Mouse (Mus musculus) ZHBTc4 (cell line): ENCODE measurements around the gene Phf21a.

Experiments used
- DNase-seq: peaks from one replicate; pipeline ENCODE4 v3.0.0-alpha.2; 2011; ENCODE audit warnings: low read depth, low spot score

The Phf21a gene

GRCm38 (mm10) chr2:92176292-92176691 lies 83.4 kb downstream of the Phf21a start:
- no peak for DNase-seq

- DNase-seq = no peak
Measured at GRCm38 (mm10) chr2:92182146-92182756, 89.3 kb downstream of the Phf21a start.

GRCm38 (mm10) chr2:92182981-92183501 lies 90.1 kb downstream of the Phf21a start:
- DNase-seq = peak; percentile 93

GRCm38 (mm10) chr2:92183613-92184076 lies 90.7 kb downstream of the Phf21a start:
- peak; percentile 95 for DNase-seq

- DNase-seq = peak; percentile 64
Measured at GRCm38 (mm10) chr2:92184077-92184921, 91.4 kb downstream of the Phf21a start.

GRCm38 (mm10) chr2:92185062-92185765 lies 92.3 kb downstream of the Phf21a start:
- peak; percentile 62 for DNase-seq

- no peak for DNase-seq
Measured at GRCm38 (mm10) chr2:92185766-92186450, 93.0 kb downstream of the Phf21a start.

- no peak for DNase-seq
Measured at GRCm38 (mm10) chr2:92187061-92187460, 94.1 kb downstream of the Phf21a start.

GRCm38 (mm10) chr2:92188744-92189143 lies 95.8 kb downstream of the Phf21a start:
- no peak for DNase-seq

- DNase-seq = no peak
Measured at GRCm38 (mm10) chr2:92190960-92191359, 98.0 kb downstream of the Phf21a start.

- DNase-seq = peak; percentile 81
Measured at GRCm38 (mm10) chr2:92191826-92192581, 99.1 kb downstream of the Phf21a start.

GRCm38 (mm10) chr2:92198126-92198525 lies 105.2 kb downstream of the Phf21a start:
- no peak for DNase-seq

GRCm38 (mm10) chr2:92198747-92199146 lies 105.8 kb downstream of the Phf21a start:
- no peak for DNase-seq

- no peak for DNase-seq
Measured at GRCm38 (mm10) chr2:92199562-92200286, 106.8 kb downstream of the Phf21a start.

GRCm38 (mm10) chr2:92202319-92203040 lies 109.6 kb downstream of the Phf21a start:
- peak; percentile 77 for DNase-seq

GRCm38 (mm10) chr2:92205010-92205639 lies 112.2 kb downstream of the Phf21a start:
- no peak for DNase-seq

- no peak for DNase-seq
Measured at GRCm38 (mm10) chr2:92210409-92210808, 117.5 kb downstream of the Phf21a start.

- no peak for DNase-seq
Measured at GRCm38 (mm10) chr2:92221431-92221830, 128.5 kb downstream of the Phf21a start.

GRCm38 (mm10) chr2:92225592-92225991 lies 132.7 kb downstream of the Phf21a start:
- DNase-seq = no peak
